Mouse (Mus musculus) intestine, postnatal 0 days (tissue): ENCODE results near the gene Tchp. TPM values are rescaled to one million over a fixed set of nuclear protein-coding genes. Genes with fewer than 3 reads are reported as not detected.

Experiments
- ATAC-seq: fragments of 200-750 bp; cut with Nextera tagmentation; 2 replicates; pipeline ENCODE4 v1.8.0; 2017; ENCODE audit warnings: mild to moderate bottlenecking, moderate TSS enrichment, moderate library complexity
- H3K27ac ChIP-seq: fragments of 300-500 bp; sonication (generic); 2 replicates; pipeline ENCODE4 v1.5.1; 2014; ENCODE audit warnings: mild to moderate bottlenecking, low read depth, low read length, moderate library complexity
- H3K27me3 ChIP-seq: fragments of 300-500 bp; sonication (generic); replicated peaks from 2 replicates; pipeline ENCODE4 v1.6.1; 2014; ENCODE audit warnings: low read length, mixed read lengths; ENCODE audit not compliant: control insufficient read depth, insufficient read depth
- H3K36me3 ChIP-seq: fragments of 300-500 bp; sonication (generic); 2 replicates; pipeline ENCODE4 v1.6.1; 2014; ENCODE audit warnings: mild to moderate bottlenecking, moderate library complexity; ENCODE audit not compliant: control insufficient read depth, insufficient read depth
- H3K4me1 ChIP-seq: fragments of 300-500 bp; sonication (generic); replicated peaks from 2 replicates; pipeline ENCODE4 v1.6.1; 2014; ENCODE audit warnings: antibody characterized with exemption, low read length, mixed read lengths; ENCODE audit not compliant: control insufficient read depth, insufficient read depth
- H3K4me2 ChIP-seq: fragments of 300-500 bp; sonication (generic); replicated peaks from 2 replicates; pipeline ENCODE4 v1.6.1; 2014; ENCODE audit warnings: low read depth, mild to moderate bottlenecking, moderate library complexity
- H3K4me3 ChIP-seq: fragments of 300-500 bp; sonication (generic); 2 replicates; pipeline ENCODE4 v1.5.1; 2014; ENCODE audit warnings: low read depth, low read length
- H3K9ac ChIP-seq: fragments of 300-500 bp; sonication (generic); 2 replicates; pipeline ENCODE4 v1.6.1; 2014; ENCODE audit warnings: mild to moderate bottlenecking, low read depth, low read length
- H3K9me3 ChIP-seq: fragments of 300-500 bp; sonication (generic); 2 replicates; pipeline ENCODE4 v1.6.1; 2016; ENCODE audit warnings: mixed run types; ENCODE audit not compliant: control insufficient read depth
- CTCF ChIP-seq: sonication (generic); IDR thresholded peaks from 2 replicates; pipeline ENCODE4 v1.5.1; 2016; ENCODE audit warnings: low read depth, mild to moderate bottlenecking, control low read depth, antibody characterized with exemption, moderate library complexity
- WGBS: fragments of 180-500 bp; shearing (Covaris S2); extraction: QIAGEN DNeasy Blood & Tissue Kit; methylation state at CpG from one replicate; pipeline ENCODE4 v1.1.7; 2014; 5-methylcytosine and 5-hydroxymethylcytosine counted together
- polyA plus RNA-seq: library from polyadenylated mRNA; unstranded; fragments of >200 nt; fragmentation: Nextera tagmentation; extraction: Ambion mirVana; gene quantifications from 2 replicates; pipeline ENCODE4 v1.2.1, GENCODE M21; 2015

The Tchp gene
- polyA plus RNA-seq, 1 experiment from 2014 or later, result 4.2 TPM

DNA sequence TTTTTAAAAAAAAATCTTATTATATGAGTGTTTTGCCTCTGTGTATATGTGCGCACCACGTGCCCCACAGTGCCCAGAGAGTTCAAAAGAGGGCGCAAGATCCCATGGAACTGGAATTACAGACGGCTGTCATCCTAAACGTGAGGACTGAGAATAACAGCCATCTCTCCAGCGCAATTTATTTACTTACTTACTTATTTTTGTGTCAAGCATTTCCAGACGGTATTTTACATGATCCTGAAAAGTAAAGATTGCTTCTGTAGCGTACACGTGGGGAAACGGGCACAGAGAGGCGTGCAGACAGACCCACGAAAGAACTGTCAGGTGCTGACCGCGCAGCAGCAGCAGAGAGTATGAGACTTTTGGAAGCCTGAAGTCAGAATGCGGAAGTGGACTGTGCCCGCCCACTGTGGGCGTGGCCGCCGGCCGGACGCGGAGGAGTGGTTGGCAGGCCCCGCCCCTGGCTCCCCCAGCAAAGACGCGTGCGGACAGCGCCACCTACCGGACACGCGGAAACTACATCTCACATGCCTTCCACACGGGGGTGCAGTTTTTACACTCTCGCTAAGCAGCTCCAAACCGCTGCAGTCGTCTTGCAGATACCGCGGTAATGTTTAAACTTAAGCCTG lies 40.2 kb upstream of the Tchp start:
- Histone ChIP-seq H3K9me3 (no peaks in the 10 kb centered on the region), H3K27ac (peak overlapping the region; percentile 17), H3K4me1 (no peaks in the 10 kb centered on the region), H3K36me3 (peaks cover 12% of the 10 kb centered on the region; the same call in 1 of the 2 replicates), H3K9ac (no peak overlapping the region), H3K4me3 (peak overlapping the region; percentile 13), H3K27me3 (no peaks in the 10 kb centered on the region), H3K4me2 (peak overlapping the region; percentile 56)
- ATAC-seq, result peak; percentile 92
- 3% methylated on average over 36 of the region's 36 CpGs for WGBS
- peak; percentile 100 for TF ChIP-seq CTCF

GRCm38 (mm10) chr5:114669014-114669413 lies 38.5 kb upstream of the Tchp start:
- Histone ChIP-seq H3K4me3 (no peak overlapping the region), H3K9ac (no peak overlapping the region), H3K9me3 (no peaks in the 10 kb centered on the region), H3K4me1 (no peaks in the 10 kb centered on the region), H3K36me3 (peaks cover 17% of the 10 kb centered on the region), H3K27me3 (no peaks in the 10 kb centered on the region), H3K27ac (no peak overlapping the region), H3K4me2 (no peak overlapping the region)
- WGBS, result 89% methylated on average over 5 of the region's 5 CpGs
- no peak for TF ChIP-seq CTCF
- no peak for ATAC-seq

DNA sequence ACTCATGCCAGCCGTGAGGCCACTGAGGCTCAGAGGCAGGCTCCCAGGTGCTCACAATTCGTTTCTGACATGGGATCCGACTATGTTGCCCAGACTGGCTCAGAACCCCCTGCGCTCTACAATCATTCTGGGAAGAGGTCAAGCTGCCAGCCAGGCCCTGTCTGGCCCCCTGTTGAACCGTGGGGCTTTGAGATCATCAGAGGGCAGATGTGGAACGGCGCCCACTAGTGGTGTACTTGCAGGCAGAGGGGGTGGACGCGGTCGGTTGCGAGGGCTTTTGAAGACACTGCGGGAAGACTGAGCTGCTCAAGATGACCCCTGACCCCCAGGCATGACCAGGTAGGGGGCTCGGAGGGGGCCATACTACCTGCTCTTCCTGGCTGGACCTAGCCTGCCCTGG lies 34.4 kb upstream of the Tchp start:
- Histone ChIP-seq H3K9me3 (no peaks in the 10 kb centered on the region), H3K27ac (no peak overlapping the region), H3K9ac (no peak overlapping the region), H3K36me3 (peaks cover 45% of the 10 kb centered on the region), H3K4me2 (no peak overlapping the region), H3K27me3 (no peaks in the 10 kb centered on the region), H3K4me1 (no peaks in the 10 kb centered on the region), H3K4me3 (no peak overlapping the region)
- ATAC-seq, result no peak
- TF ChIP-seq CTCF, result peak; percentile 34; the same call in 1 of the 2 replicates
- WGBS, result 93% methylated on average over 13 of the region's 13 CpGs

- ATAC-seq, result no peak
- no peak overlapping the region for H3K27ac ChIP-seq
- H3K36me3 ChIP-seq, result peaks cover 42% of the 10 kb centered on the region
- H3K9ac ChIP-seq, result no peak overlapping the region
- 88% methylated on average over 8 of the region's 8 CpGs for WGBS
- no peak overlapping the region for H3K4me3 ChIP-seq
- H3K9me3 ChIP-seq, result no peaks in the 10 kb centered on the region
- H3K4me1 ChIP-seq, result no peaks in the 10 kb centered on the region
- H3K4me2 ChIP-seq, result no peak overlapping the region
- no peak for TF ChIP-seq CTCF
- H3K27me3 ChIP-seq, result no peaks in the 10 kb centered on the region
Measured at GRCm38 (mm10) chr5:114674594-114674993, 33.0 kb upstream of the Tchp start.

DNA sequence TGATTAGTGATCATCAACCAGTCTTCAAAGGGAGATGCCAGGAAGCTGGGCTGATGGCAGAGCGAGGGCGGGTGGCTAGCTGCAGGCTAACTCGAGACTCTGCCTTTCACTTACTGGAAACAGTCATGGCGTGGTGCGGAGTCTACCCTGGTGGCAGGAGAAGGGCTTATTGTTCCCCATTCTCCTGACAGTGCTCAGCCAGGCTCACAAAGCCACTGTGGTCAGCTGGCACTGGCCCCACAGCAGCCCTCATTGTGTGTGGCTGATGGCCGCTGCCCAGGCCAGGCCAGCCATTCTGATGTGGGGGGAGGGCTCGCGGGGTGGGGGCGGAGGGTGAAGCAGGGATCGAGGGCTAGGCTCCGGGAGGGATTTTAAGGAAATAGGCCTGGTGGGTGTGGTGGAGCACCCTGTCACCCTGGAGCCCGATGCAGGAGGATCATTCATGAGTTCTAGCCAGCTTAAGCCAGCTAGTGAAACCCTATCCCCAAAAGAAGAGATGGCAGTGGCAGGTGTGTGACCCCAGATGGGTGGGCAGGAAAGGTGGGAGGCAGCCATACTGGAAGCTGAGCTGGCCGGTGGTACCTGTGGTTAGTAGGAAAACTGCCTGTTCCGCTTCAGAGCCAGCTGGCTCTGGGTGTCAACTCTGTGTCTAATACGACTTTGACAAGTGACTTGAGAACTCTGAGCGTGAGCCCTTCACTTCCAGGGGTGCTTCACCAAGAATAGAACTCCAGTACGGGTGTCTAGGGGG lies 27.5 kb upstream of the Tchp start:
- Histone ChIP-seq H3K27me3 (no peaks in the 10 kb centered on the region), H3K9me3 (no peaks in the 10 kb centered on the region), H3K4me2 (no peak overlapping the region), H3K9ac (no peak overlapping the region), H3K27ac (no peak overlapping the region), H3K4me1 (no peaks in the 10 kb centered on the region), H3K4me3 (no peak overlapping the region), H3K36me3 (peaks cover 25% of the 10 kb centered on the region; the same call in 1 of the 2 replicates)
- ATAC-seq, result no peak
- WGBS, result 79% methylated on average over 17 of the region's 17 CpGs
- no peak for TF ChIP-seq CTCF

DNA sequence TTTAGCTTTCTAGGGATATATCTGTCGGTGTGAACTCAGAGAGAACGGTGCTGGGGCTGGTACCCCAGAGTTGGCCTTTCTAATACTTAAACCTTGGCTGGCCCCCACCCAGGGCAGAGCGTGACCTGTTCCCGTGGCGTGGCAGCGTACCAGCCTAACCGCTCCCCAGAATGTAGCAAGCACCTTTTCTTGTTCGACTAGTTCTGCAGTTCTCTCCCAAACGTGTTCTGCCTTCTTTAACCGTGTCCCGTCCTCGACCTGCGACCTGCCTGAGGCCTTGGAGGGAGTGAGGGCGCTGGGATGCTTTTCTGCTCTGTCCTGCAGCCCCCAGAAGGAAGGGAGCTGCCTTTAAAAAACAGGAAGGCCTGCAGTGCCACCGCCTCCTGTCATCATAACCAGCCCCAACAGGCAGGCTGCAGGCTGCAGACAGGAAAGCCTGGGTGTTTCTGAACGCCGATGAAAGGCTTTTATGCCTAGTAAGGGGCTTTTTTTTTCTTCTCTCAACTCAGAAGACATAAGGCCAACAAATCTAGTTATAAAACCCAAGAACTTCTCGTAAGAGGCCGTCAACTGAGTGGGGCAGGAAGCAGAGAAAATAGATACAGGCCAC lies 26.8 kb upstream of the Tchp start:
- ATAC-seq, result no peak
- Histone ChIP-seq H3K4me1 (no peaks in the 10 kb centered on the region), H3K9me3 (no peaks in the 10 kb centered on the region), H3K27me3 (no peaks in the 10 kb centered on the region), H3K9ac (0 out of 2 replicates have a peak overlapping the region, but pooled peaks have one; percentile 11), H3K4me3 (no peak overlapping the region), H3K27ac (no peak overlapping the region), H3K4me2 (no peak overlapping the region), H3K36me3 (peaks cover 19% of the 10 kb centered on the region; the same call in 1 of the 2 replicates)
- WGBS, result 54% methylated on average over 19 of the region's 19 CpGs
- TF ChIP-seq CTCF, result no peak
